Mouse (Mus musculus) 3134 (cell line): ENCODE results near the gene Thpo.

Experiments used
- DNase-seq: peaks from one replicate; pipeline ENCODE4 v3.0.0-alpha.2; 2011; ENCODE audit warnings: low spot score; ENCODE audit not compliant: insufficient read length; ENCODE audit errors: extremely low read depth

Thpo gene

GRCm38 (mm10) chr16:20705786-20706185, 28.5 kb downstream of the Thpo start:
- no peak for DNase-seq

GRCm38 (mm10) chr16:20703699-20704400, 30.5 kb downstream of the Thpo start:
- no peak for DNase-seq

- DNase-seq: no peak
Measured at GRCm38 (mm10) chr16:20703071-20703470, 31.2 kb downstream of the Thpo start.

- peak; percentile 63 for DNase-seq
Measured at GRCm38 (mm10) chr16:20702522-20702893, 31.8 kb downstream of the Thpo start.

GRCm38 (mm10) chr16:20701729-20702521, 32.4 kb downstream of the Thpo start:
- no peak for DNase-seq

- DNase-seq: no peak
Measured at GRCm38 (mm10) chr16:20701316-20701715, 33.0 kb downstream of the Thpo start.

GRCm38 (mm10) chr16:20700036-20700435, 34.3 kb downstream of the Thpo start:
- no peak for DNase-seq

- DNase-seq: no peak
Measured at GRCm38 (mm10) chr16:20699266-20699665, 35.0 kb downstream of the Thpo start.

- DNase-seq: no peak
Measured at GRCm38 (mm10) chr16:20695622-20696323, 38.5 kb downstream of the Thpo start.

- DNase-seq: no peak
Measured at GRCm38 (mm10) chr16:20694781-20695180, 39.5 kb downstream of the Thpo start.

GRCm38 (mm10) chr16:20693111-20693701, 41.1 kb downstream of the Thpo start, which contains the start of gene Fam131a:
Fam131a (plus strand) TSS chr16:20693241.
- peak; percentile 56 for DNase-seq

GRCm38 (mm10) chr16:20692241-20692965, 41.9 kb downstream of the Thpo start:
- DNase-seq: no peak

- no peak for DNase-seq
Measured at GRCm38 (mm10) chr16:20691617-20692016, 42.7 kb downstream of the Thpo start.

GRCm38 (mm10) chr16:20690774-20691173, 43.5 kb downstream of the Thpo start:
- no peak for DNase-seq

GRCm38 (mm10) chr16:20677974-20678675, 56.2 kb downstream of the Thpo start:
- peak; percentile 94 for DNase-seq

GRCm38 (mm10) chr16:20677380-20677779, 56.9 kb downstream of the Thpo start:
- no peak for DNase-seq

- no peak for DNase-seq
Measured at GRCm38 (mm10) chr16:20676702-20677101, 57.6 kb downstream of the Thpo start.

- DNase-seq: no peak
Measured at GRCm38 (mm10) chr16:20675213-20675612, 59.1 kb downstream of the Thpo start.
